20 mouse cellular contexts compared by ENCODE assay signal in genomic region chr10:14459330-14459729, GRCm38 (mm10).
"Had no signal": no experiment of that assay in that cellular context is flagged by ENCODE, and none has a peak within 500 bp of the region (broad histone marks: within the 10 kb centered on the region; RNA-seq: fewer than 3 reads in every experiment).

No protein-coding gene starts in this region.

- DNase-seq: kidney, postnatal 14 days; kidney, postnatal 4 days; left cerebral cortex, postnatal 4 days; liver, postnatal 0 days; lung, embryonic 14.5 days; retina, postnatal 1 day; right cerebral cortex, postnatal 25 days; spleen, adult 18-20 months; thymus, postnatal 25 days had no signal

- H3K4me3 ChIP-seq: limb, embryonic 12.5 days; limb, embryonic 15.5 days; midbrain, embryonic 12.5 days; midbrain, embryonic 15.5 days; myocyte; neural tube, embryonic 13.5 days; stomach, embryonic 15.5 days had no signal

- H3K27ac ChIP-seq: limb, embryonic 12.5 days; limb, embryonic 15.5 days; liver, embryonic 14.5 days; macrophage; midbrain, embryonic 12.5 days; midbrain, embryonic 15.5 days; neural tube, embryonic 13.5 days; stomach, embryonic 15.5 days had no signal

- H3K9ac ChIP-seq: limb, embryonic 12.5 days; limb, embryonic 15.5 days; liver, embryonic 14.5 days; liver, postnatal 0 days; lung, embryonic 14.5 days; midbrain, embryonic 12.5 days; midbrain, embryonic 15.5 days; neural tube, embryonic 13.5 days; stomach, embryonic 15.5 days had no signal

- H3K27me3 ChIP-seq: limb, embryonic 12.5 days; limb, embryonic 15.5 days; midbrain, embryonic 12.5 days; midbrain, embryonic 15.5 days; neural tube, embryonic 13.5 days; stomach, embryonic 15.5 days had no signal

- H3K36me3 ChIP-seq: limb, embryonic 12.5 days; limb, embryonic 15.5 days; midbrain, embryonic 12.5 days; midbrain, embryonic 15.5 days; neural tube, embryonic 13.5 days; stomach, embryonic 15.5 days had no signal

- H3K4me2 ChIP-seq: limb, embryonic 12.5 days; limb, embryonic 15.5 days; liver, embryonic 11.5 days; lung, embryonic 14.5 days; midbrain, embryonic 12.5 days; midbrain, embryonic 15.5 days; neural tube, embryonic 13.5 days; stomach, embryonic 15.5 days had no signal

- H3K4me1 ChIP-seq: midbrain, embryonic 12.5 days; midbrain, embryonic 15.5 days; neural tube, embryonic 13.5 days; stomach, embryonic 15.5 days had no signal

- ATAC-seq: liver, postnatal 0 days; lung, postnatal 0 days; midbrain, embryonic 15.5 days had no signal

- H3K9me3 ChIP-seq: limb, embryonic 12.5 days; limb, embryonic 15.5 days; midbrain, embryonic 12.5 days; midbrain, embryonic 15.5 days; neural tube, embryonic 13.5 days; stomach, embryonic 15.5 days had no signal
